Mouse (Mus musculus): ENCODE results near the gene Glrx2. TPM values are rescaled to one million over a fixed set of nuclear protein-coding genes. Genes with fewer than 3 reads are reported as not detected.

Glrx2 gene
- polyA plus RNA-seq, 1 experiment from 2014 or later, result 131 TPM

GRCm38 (mm10) chr1:143770444-143771109, 54.4 kb downstream of the Glrx2 start:
- ATAC-seq, result no peak; the same call in 1 of the 2 replicates
- Histone ChIP-seq H3K4me1 (ENCODE audit: control insufficient read depth, insufficient read depth, low read length) (peaks cover 7% of the 10 kb centered on the region), H3K9ac (ENCODE audit: low read length) (no peak overlapping the region), H3K27me3 (replicated peaks; ENCODE audit: control insufficient read depth, insufficient read depth, low read length) (no peaks in the 10 kb centered on the region), H3K9me3 (replicated peaks; ENCODE audit: control insufficient read depth, low read length) (no peaks in the 10 kb centered on the region), H3K4me2 (ENCODE audit: low read length) (no peak overlapping the region), H3K4me3 (ENCODE audit: low read depth, low read length) (no peak overlapping the region), H3K27ac (ENCODE audit: low read depth, low read length) (no peak overlapping the region), H3K36me3 (ENCODE audit: control insufficient read depth, insufficient read depth, low read length) (peaks cover 33% of the 10 kb centered on the region)
- WGBS, result 46% methylated on average over 20 of the region's 20 CpGs
- no peak for DNase-seq (ENCODE audit: low spot score)

GRCm38 (mm10) chr1:143773082-143773481, 56.9 kb downstream of the Glrx2 start:
- Histone ChIP-seq H3K4me3 (ENCODE audit: low read depth, low read length) (no peak overlapping the region), H3K4me2 (ENCODE audit: low read length) (no peak overlapping the region), H3K36me3 (ENCODE audit: control insufficient read depth, insufficient read depth, low read length) (peaks cover 18% of the 10 kb centered on the region), H3K27me3 (replicated peaks; ENCODE audit: control insufficient read depth, insufficient read depth, low read length) (no peaks in the 10 kb centered on the region), H3K9ac (ENCODE audit: low read length) (no peak overlapping the region), H3K9me3 (replicated peaks; ENCODE audit: control insufficient read depth, low read length) (no peaks in the 10 kb centered on the region), H3K4me1 (ENCODE audit: control insufficient read depth, insufficient read depth, low read length) (peaks cover 14% of the 10 kb centered on the region), H3K27ac (ENCODE audit: low read depth, low read length) (no peak overlapping the region)
- DNase-seq (ENCODE audit: low spot score), result no peak
- ATAC-seq, result no peak
- WGBS, result 56% methylated on average over 7 of the region's 7 CpGs

- DNase-seq (ENCODE audit: low spot score) (no peak), ATAC-seq (no peak)
- Histone ChIP-seq H3K4me2 (ENCODE audit: low read length) (no peak overlapping the region), H3K4me1 (ENCODE audit: control insufficient read depth, insufficient read depth, low read length) (peaks cover 19% of the 10 kb centered on the region), H3K27ac (ENCODE audit: low read depth, low read length) (no peak overlapping the region), H3K9me3 (replicated peaks; ENCODE audit: control insufficient read depth, low read length) (no peaks in the 10 kb centered on the region), H3K36me3 (ENCODE audit: control insufficient read depth, insufficient read depth, low read length) (peaks cover 13% of the 10 kb centered on the region), H3K9ac (ENCODE audit: low read length) (no peak overlapping the region), H3K27me3 (replicated peaks; ENCODE audit: control insufficient read depth, insufficient read depth, low read length) (no peaks in the 10 kb centered on the region), H3K4me3 (ENCODE audit: low read depth, low read length) (no peak overlapping the region)
- 86% methylated on average over 6 of the region's 6 CpGs for WGBS
Observed at GRCm38 (mm10) chr1:143773909-143774308, 57.8 kb downstream of the Glrx2 start.

- H3K9ac ChIP-seq (ENCODE audit: low read length), result peak within 1 kb of the TSS; percentile 88
- peak within 1 kb of the TSS; percentile 74 for H3K4me3 ChIP-seq (ENCODE audit: low read depth, low read length)
- ATAC-seq (peak; percentile 96), DNase-seq (ENCODE audit: low spot score) (peak; percentile 98)
- H3K9me3 ChIP-seq (replicated peaks; ENCODE audit: control insufficient read depth, low read length), result no peaks in the 10 kb centered on the region
- under 1% methylated on average over 79 of the region's 84 CpGs for WGBS
- peak within 1 kb of the TSS; percentile 89 for H3K4me2 ChIP-seq (ENCODE audit: low read length)
- H3K27me3 ChIP-seq (replicated peaks; ENCODE audit: control insufficient read depth, insufficient read depth, low read length), result no peaks in the 10 kb centered on the region
- peak within 1 kb of the TSS; percentile 63 for H3K27ac ChIP-seq (ENCODE audit: low read depth, low read length)
- H3K36me3 ChIP-seq (ENCODE audit: control insufficient read depth, insufficient read depth, low read length), result 0 out of 2 replicates have a peak, but pooled peaks cover 3% of the 10 kb centered on the region
- H3K4me1 ChIP-seq (ENCODE audit: control insufficient read depth, insufficient read depth, low read length), result peaks cover 21% of the 10 kb centered on the region
Observed at GRCm38 (mm10) chr1:143776446-143777411, 60.6 kb downstream of the Glrx2 start, which contains the start of the genes Trove2 and Uchl5. TSS of gene Trove2 (minus strand) at chr1:143777068. TSS of gene Uchl5 (plus strand) at chr1:143777272.

GRCm38 (mm10) chr1:143777558-143778218, 61.5 kb downstream of the Glrx2 start:
- Histone ChIP-seq H3K27ac (ENCODE audit: low read depth, low read length) (peak overlapping the region; percentile 63), H3K36me3 (ENCODE audit: control insufficient read depth, insufficient read depth, low read length) (0 out of 2 replicates have a peak, but pooled peaks cover 3% of the 10 kb centered on the region), H3K9ac (ENCODE audit: low read length) (peak overlapping the region; percentile 88), H3K4me2 (ENCODE audit: low read length) (peak overlapping the region; percentile 89), H3K4me1 (ENCODE audit: control insufficient read depth, insufficient read depth, low read length) (peaks cover 21% of the 10 kb centered on the region), H3K27me3 (replicated peaks; ENCODE audit: control insufficient read depth, insufficient read depth, low read length) (no peaks in the 10 kb centered on the region), H3K4me3 (ENCODE audit: low read depth, low read length) (peak overlapping the region; percentile 74), H3K9me3 (replicated peaks; ENCODE audit: control insufficient read depth, low read length) (no peaks in the 10 kb centered on the region)
- peak; percentile 49; the same call in 1 of the 2 replicates for ATAC-seq
- WGBS, result 1% methylated on average over 38 of the region's 39 CpGs
- no peak for DNase-seq (ENCODE audit: low spot score)

GRCm38 (mm10) chr1:143788584-143789227, 72.6 kb downstream of the Glrx2 start:
- Histone ChIP-seq H3K9me3 (replicated peaks; ENCODE audit: control insufficient read depth, low read length) (no peaks in the 10 kb centered on the region), H3K4me2 (ENCODE audit: low read length) (no peak overlapping the region), H3K9ac (ENCODE audit: low read length) (no peak overlapping the region), H3K4me1 (ENCODE audit: control insufficient read depth, insufficient read depth, low read length) (no peaks in the 10 kb centered on the region), H3K27me3 (replicated peaks; ENCODE audit: control insufficient read depth, insufficient read depth, low read length) (no peaks in the 10 kb centered on the region), H3K4me3 (ENCODE audit: low read depth, low read length) (no peak overlapping the region), H3K36me3 (ENCODE audit: control insufficient read depth, insufficient read depth, low read length) (0 out of 2 replicates have a peak, but pooled peaks cover 2% of the 10 kb centered on the region), H3K27ac (ENCODE audit: low read depth, low read length) (no peak overlapping the region)
- 64% methylated on average over 2 of the region's 2 CpGs for WGBS
- no peak for ATAC-seq
- no peak for DNase-seq (ENCODE audit: low spot score)

Other genes with a start within 250 kb of the Glrx2 start
- 5.9 and 8.8 TPM in 2 replicates for gene B3galt2, start 75.7 kb upstream of the Glrx2 start, polyA plus RNA-seq (2014; fragmentation: Nextera tagmentation; extraction: Ambion mirVana)
- 16.6 and 23.2 TPM in 2 replicates for gene Cdc73, start 13.4 kb upstream of the Glrx2 start, polyA plus RNA-seq (2014; fragmentation: Nextera tagmentation; extraction: Ambion mirVana)
- gene Trove2, start 60.7 kb downstream of the Glrx2 start, polyA plus RNA-seq (2014; fragmentation: Nextera tagmentation; extraction: Ambion mirVana), result 38.0 and 41.8 TPM in 2 replicates
- gene Uchl5, start 60.9 kb downstream of the Glrx2 start, polyA plus RNA-seq (2014; fragmentation: Nextera tagmentation; extraction: Ambion mirVana), result 57.0 and 63.7 TPM in 2 replicates